Mouse (Mus musculus): ENCODE results near the gene Ugt1a8.

The Ugt1a8 gene

GRCm38 (mm10) chr1:88260114-88260513 is 172.5 kb downstream of the Ugt1a8 start:
- DNase-seq (ENCODE audit: low read depth), result no peak

DNA sequence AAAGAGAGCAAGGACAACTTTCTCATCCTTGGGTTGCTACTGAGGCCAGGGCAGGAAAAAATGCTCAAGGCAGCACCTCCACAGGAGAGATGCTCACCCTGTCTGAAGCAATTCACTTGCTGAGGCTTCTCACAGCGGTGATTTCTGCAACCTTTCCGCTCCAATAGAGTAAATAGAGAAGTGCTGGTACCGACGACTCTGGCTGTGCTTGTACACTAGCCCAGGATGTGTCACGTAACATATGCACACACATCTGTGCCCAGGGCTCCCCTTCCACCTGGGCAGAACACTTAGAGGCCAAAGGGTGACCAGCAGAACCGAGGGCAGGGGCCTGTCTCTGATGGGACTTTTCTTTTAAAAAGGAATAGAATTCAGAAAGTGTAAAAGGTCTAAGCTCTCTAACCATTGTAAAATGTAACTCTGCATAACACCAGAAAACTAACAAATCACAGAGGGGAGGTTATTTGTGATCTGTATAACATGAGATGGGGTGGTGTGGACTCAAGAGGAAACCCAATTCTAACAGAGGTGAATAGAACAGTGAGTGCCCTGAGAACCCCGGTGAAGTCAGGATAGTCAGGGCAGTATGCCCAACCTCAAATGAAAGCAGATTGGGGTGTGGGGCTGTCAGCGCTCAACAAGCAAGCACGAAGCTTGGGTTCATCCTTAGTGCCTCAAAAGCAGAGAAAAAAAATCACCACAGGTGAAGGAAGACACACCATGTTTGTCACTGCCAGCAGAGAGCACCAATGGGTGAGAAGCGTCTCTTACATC is 173.2 kb downstream of the Ugt1a8 start:
- DNase-seq (ENCODE audit: low read depth), result no peak

DNA sequence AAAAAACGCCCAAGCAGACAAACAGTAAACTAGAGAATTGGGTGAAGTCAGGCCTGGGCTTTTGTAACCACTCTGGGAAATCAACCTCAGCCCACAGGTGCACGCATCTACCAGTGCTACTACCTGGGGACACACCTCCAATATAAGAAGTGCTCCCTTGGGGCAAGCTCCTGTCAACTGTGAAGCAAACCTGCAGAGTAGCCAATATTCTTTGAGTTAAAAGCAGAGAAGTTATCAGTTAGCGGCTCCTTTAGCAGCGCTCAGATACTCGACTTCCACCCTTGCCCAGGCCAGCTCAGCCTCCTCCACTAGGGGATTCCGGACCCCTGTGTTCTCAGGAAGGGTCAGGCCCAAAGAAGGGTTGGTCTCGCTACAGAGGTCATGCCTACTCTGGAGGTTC is 174.1 kb downstream of the Ugt1a8 start:
- no peak for DNase-seq (ENCODE audit: low read depth)

- no peak for DNase-seq (ENCODE audit: low read depth)
Observed at GRCm38 (mm10) chr1:88262255-88262654, 174.6 kb downstream of the Ugt1a8 start.

DNA sequence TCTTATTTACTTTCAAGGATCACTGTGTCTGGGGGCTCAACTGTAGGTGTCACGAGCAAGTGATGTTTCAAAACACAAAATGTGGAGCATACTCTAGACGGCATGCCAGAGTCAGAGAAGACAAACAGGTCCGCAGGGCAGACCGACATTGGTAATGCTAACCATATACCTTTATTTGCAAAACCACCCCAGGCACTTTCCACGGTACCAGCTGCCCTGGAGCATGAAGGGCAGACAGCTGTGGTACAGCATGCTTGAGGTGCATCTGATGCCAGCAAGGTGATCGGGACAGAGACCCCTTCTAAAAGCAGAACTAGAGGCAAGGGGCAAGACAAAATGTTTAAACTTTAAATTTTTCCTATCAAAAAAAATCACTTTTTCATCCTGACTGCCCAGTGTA is 175.3 kb downstream of the Ugt1a8 start:
- no peak for DNase-seq (ENCODE audit: low read depth)

- no peak for DNase-seq (ENCODE audit: low read depth)
Observed at GRCm38 (mm10) chr1:88263778-88264177, 176.2 kb downstream of the Ugt1a8 start.

DNA sequence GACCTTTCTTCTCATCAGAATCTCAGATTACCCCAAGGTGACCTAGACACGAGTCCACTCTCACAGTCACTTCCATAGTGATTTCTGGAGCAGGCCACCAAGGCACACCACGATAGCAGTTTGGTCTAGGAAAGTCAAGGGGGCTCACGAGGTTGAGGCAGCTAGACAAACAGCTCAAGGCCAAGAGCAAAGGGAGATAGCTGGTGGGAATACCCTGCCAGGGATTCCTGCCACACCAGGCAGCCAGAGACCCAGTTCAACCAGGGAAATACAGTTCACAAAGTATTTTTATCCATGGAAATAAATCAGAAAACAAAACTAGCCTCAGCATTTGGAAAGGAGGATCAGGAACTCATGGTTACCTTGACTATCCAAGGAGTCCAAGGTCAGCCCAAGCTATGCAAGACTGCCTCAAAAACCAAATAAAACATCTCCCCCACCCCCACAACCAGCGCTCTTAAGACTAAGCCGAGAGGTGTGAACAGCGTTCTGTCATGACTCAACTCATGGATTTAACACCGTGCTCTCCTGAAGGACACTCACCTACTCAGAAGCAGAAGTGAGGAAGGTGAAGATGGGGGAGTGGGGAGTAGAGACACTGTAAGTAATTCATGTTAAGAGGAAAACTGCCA is 176.7 kb downstream of the Ugt1a8 start:
- no peak for DNase-seq (ENCODE audit: low read depth)

GRCm38 (mm10) chr1:88264869-88265240 is 177.2 kb downstream of the Ugt1a8 start:
- no peak for DNase-seq (ENCODE audit: low read depth)

DNA sequence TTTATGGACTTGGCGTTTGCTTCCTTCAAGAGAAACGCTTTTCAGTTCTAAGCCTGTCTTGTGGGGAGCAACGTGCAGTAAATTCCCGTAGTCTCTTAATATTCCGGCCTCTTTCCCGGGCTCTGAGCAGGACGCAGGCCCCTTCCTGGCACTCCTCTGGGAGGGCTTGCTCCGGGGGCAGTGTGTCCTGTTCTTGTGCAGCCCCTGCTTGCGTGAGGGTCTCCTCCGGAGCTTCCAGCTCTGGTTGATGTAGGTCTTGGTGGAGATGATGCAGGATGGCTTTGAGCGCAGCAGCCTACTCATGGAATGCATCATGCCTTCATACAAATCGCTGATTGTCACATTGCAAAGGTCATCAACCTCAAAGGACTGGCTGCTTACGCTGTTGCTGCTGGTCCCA is 178.5 kb downstream of the Ugt1a8 start:
- no peak for DNase-seq (ENCODE audit: low read depth)

DNA sequence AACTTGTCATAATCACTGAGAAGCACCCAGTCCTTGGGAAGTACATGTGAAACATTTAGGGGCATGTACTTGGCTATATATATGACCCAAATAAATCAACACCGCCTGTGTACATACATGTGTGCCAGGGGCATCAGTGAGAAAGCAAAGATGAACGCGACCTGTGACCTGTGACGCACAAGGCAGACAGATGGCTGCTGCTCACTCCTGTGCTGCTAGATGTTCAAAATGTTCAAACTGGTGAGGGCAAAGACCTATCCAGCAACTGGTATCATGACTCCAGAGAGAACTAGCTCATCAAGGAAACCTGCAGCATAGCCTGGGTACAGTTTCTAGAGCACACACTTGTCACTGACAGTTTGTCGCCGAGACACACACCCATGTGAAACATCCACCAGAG is 179.9 kb downstream of the Ugt1a8 start:
- DNase-seq (ENCODE audit: low read depth), result no peak

DNA sequence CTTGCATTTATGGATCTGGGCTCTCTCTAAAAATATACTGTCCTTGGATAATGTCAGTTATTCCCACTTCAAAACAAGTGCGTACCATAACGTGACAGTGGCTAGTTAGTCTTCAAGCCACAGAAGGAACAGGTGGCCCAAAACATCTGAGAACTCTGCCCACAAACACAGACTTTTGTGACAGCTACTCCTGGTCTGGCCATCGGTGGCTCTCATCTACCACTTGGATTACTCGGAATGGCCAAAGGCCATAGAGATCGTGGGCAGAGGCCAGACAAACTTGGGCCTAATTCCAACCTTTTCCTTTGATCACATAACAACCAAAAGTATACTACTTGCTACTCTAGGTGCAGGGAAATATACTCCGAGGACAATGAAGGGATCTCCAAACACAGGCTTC is 180.5 kb downstream of the Ugt1a8 start:
- DNase-seq (ENCODE audit: low read depth), result no peak

All from naive thymus-derived CD4-positive, alpha-beta T cell, adult 2 months (primary cell).